Mouse (Mus musculus): ENCODE measurements around the gene Ak1.

- TF ChIP-seq MAFK (IDR thresholded peaks at IDR 0.05; ENCODE audit: insufficient replicate concordance, low read length), result no peak
- TF ChIP-seq CHD2 (IDR thresholded peaks at IDR 0.05; ENCODE audit: low read length), result no peak
- no peak for TF ChIP-seq CTCF (conservative IDR thresholded peaks at IDR 0.05 in 1 of 2, IDR thresholded peaks at IDR 0.05 in 1 of 2; ENCODE audit: low read depth in 2 of 2, low read length in 2 of 2)
- TF ChIP-seq POLR2A (IDR thresholded peaks at IDR 0.05; ENCODE audit: low read depth, low read length), result no peak
- TF ChIP-seq NRF1 (IDR thresholded peaks at IDR 0.05; ENCODE audit: low read depth, low read length), result no peak
Observed at GRCm38 (mm10) chr2:32625212-32625872, 3.8 kb downstream of the Ak1 start.

Measured in CH12.LX (cell line).